Mouse (Mus musculus) heart, adult 8-10 months (tissue): Measurements from ENCODE around the gene Alk. TPM values are rescaled to one million over a fixed set of nuclear protein-coding genes. Genes with fewer than 3 reads are reported as not detected.

Experiments used
- DNase-seq: peaks from one replicate; pipeline ENCODE4 v3.0.0; 2022; ENCODE audit warnings: low spot score
- total RNA-seq, 4 experiments: library from RNA; stranded (reverse); gene quantifications; 2 replicates each; pipeline ENCODE4 v1.2.4; 2022

The Alk gene
- total RNA-seq, 4 experiments from 2014 or later: 0.05 TPM; not detected in 3

DNA sequence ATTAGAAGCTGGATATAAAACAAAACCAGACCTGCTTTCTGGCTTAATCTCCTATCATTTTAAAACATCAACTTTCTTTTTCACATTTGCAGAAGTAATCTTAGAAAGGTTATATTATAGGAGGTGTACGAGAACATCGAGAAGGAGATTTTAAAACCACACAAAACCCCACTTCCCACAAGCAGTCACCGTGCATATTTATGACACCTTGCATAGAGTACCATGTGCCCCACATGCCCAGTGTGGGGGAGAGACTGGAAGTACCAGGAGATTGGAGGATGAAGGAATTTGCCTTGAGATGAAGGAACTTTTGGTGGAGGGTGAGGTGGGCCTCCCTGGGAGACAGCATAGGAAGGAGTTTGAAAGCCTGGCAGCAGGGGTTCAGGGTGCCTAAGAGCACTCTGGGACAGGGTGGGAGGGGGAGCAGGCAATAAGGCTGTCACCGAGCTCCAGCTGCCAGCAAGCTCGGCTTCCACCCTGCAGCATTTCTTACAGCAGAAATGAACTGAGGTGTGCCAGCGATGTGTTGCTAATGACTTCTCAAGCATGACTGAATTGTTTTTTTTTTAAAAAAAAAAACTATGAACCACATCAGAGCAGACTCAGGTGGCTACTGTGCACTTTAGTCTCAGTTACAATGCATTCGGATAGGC is 459.4 kb downstream of the Alk start:
- DNase-seq: no peak

DNA sequence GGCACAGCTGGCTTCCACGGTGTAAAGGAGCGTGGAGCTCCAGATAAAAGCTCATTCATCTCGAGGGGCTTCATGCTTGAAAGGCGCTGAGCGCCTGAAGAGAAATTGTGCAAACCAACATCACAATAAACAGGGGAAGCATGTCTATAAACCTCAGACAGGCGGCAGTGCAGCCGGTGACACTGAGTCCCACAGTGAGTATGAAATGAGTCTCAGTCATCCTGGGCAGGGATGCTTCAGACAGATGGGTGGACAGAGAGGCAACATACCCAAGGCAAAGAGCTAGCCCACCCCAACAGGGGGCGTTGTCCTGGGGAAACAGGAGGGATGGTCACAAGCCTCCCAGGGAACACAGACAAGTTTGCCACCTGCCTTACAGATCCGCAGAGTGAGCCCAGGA is 460.0 kb downstream of the Alk start:
- DNase-seq: no peak

DNA sequence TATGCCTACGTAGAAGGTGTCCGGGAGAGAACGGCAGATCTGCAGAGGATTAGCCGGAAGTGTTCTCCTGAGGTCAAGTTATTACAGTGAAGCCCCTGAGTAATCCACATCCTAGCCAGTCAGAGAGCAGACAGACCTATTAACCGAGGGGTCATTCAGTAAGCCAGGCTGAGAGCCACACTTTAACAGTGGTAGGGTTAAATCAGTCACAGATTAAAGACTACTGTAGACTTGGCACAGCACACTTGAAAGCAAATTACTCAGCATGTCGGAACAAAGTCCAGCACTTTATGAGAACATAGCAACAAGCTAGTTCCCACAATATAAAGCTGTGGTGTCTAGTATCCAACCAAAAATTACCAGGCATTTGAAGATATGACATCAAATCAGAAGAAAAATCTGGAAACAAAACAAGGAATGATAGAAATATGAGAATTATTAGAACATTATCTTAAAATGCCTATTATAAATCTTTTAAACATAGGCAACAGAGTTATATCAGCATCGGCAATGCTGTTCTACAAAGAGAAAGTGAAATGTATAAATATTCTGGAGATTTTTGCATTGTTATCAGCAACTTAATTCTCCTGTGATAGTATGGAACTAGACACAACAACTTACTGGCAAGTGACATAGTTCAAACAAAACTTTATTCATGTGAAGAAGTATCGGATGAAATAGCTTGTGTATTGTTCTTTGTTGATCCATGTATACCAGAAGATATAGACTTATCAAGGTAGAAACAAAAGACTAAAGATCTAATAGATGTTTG is 472.1 kb downstream of the Alk start:
- DNase-seq: no peak

DNA sequence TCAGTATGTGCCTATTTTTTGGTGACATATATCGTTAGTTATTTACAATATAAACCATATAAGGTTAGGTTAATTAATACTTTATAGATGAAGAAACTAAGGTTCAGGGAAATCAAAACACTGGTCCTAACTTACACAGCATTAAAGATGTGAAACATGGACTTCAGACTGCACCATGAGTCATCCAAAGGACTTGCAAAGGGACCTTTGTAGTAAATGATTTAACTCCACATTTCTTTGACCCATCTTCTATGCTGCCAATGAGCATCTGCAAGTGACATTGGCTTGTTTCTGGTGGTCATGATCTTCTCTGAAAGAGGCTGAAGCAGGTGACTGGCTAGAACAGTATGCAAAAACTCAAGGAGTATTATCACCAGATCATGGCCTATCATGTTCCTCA is 482.8 kb downstream of the Alk start:
- DNase-seq: no peak

DNA sequence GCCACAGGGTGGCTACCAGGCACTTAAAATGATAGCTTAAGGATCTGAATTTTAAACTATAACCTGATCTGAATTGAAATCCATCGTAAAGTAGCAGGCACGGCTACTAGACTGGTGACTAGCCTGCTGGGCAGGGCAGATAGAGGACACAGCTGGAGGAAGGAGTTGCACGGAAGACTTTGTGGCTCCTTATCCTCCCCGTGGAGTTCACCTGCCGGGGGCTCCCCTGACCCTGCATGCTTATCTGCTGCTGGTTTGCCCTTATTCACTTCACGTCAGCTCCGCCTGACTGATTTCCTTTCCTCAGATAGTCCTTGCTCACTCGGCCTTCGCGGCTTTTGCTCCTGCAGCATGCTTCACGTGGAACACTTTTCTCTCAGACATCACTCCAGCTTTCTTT is 484.1 kb downstream of the Alk start:
- DNase-seq: no peak

DNA sequence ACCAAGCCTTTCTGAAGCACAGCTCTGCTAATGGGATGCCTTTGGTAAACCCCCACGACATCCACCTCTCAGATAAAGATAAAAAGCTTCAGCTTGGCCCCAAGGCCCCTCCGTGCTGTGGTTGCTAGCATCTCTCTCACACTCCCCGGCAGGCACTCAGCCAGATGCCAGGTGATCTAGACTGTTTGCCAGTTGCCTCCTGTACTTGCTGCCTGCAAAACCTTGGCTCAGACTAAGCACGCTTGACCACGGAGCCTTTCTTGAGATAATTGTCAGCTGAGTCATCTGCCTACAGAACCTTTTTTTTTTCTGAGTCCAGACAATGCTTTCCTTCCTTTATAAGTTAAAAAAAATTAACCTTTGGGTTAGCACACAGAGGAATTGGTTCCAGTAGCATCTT is 486.1 kb downstream of the Alk start:
- DNase-seq: no peak

DNA sequence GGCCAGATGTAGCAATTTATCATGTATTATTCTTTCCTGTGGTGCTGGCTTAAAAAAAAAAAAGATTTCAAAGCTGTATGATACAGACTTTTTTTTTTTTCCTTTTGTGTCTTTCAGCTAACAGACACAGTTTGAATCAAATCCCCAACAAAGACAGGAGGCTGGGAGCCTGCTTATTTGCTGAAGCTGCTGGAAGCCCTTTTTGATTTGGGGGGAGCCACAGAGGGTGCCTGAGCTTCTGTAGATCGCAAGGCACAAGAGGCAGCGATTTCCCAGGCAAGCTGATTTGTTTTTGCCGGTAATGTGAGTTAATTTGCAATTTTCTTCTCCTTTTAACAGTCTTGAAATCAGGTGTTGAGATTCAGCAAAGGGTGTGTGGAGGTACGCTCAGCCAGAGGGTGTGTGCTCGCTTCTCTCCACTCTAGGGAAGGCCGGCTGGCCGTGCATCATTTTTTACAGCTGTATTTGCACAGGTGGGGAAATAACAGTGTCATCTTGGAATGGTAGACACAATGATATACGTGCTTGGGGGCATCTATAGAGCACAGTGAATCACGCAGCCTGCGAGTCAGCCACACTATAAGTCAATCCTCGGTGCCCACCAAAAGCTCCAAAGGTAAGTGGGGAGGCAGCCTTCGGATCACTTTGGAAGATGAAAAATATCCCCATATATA is 489.0 kb downstream of the Alk start:
- no peak for DNase-seq

DNA sequence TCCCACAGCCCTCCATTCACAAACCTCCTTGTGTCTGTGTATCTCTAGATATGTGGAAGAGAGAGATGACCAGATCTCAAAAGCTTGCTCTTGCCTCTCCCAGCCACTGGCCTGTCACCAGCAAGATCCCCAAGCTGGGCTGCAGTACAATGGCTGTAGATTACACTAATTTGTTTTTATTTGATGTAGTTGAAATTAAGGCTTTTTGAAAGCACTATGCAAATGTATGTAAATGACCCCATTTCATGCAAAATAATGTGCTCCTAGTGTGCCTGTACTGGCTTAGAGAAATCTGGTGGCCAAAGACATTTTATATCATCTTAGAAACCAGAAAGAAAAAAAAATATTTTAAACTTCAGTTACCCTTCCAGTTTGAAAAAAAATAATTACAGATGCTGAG is 492.4 kb downstream of the Alk start:
- no peak for DNase-seq

DNA sequence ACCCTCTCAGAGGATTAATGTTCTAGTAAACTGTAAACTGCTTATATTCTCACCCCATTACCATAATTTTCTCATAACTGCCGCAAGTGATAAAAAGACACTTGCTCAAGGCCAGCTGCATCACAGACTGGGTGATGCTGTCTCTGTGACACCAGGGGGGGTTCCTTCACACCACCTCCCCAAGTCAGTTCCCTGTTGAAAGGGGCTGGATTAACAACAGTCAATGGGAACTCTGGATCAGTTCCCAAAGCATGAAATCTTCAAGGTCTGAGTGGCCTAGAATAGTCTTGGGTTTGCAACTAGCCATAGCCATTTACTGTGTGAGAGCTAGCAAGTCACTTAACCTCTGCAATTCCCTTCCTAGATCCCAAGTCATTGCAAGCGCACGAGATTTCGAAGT is 492.9 kb downstream of the Alk start:
- DNase-seq: no peak

DNA sequence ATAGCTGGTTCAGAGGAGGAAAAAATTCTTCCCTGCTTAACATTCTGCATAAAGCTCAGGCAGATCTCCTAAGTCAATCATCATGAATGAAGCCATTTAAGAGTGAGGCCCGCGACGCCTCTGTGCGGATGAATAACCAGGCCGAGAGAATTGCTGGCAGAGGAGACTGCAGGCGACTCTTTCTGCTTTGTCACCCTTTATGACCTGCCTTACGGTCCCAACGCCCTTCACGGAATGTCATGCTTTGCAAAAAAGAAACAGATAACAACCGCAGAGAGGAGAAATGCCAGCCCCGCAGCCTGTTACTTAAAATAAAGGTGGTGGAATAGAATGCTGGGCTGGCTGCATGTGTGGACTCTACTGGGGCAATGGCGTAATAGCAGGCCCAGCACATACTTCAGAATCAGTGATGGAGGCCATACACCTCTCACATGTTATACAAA is 517.1 kb downstream of the Alk start:
- DNase-seq: no peak

DNA sequence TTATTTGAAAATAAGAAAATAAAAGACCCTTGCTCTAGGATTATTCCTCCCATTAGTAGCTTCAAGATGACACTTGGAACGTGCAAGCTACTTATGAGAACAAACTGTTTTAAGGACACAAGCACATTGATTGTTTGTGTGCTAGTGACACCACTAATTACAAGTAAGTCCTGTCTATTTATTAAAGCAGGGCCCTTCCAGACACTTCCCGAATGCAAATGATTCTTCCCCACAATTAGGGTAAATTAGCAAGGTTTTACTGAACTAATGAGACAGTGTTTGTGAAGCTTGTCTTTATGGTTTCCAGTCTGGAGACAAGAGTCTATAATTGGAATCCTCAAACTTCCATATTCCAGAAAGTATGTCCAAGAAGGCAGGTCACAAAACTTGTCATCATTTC is 523.0 kb downstream of the Alk start:
- DNase-seq: no peak

DNA sequence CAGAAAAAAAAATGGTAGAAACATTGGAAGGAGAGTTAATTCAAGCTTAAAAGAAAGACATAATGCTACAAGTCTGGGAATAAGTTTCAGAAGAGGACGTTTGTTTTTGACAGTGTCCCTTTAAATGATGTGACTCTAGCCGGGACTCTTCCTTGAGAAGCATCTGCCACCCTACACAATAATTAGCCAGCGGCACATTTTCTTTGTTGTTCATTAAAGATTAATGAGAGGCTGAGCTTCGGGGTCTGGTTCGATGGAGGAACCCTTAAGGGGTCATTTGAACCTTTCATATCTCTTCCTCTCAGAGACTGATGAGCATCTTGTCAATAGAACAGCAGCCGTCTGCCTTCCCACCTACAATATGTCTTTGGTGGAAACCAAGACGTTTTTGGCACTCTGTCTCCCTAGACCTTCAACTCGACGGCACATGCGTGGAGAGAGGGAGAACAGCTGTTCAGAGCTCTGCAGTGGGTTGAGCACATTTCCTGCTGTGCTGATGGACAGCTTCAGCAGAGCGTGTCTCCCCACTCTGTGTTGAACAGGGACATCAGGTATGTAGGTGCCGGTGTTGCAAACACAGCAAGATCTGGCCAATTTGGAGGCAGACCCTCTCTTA is 528.0 kb downstream of the Alk start:
- DNase-seq: no peak

DNA sequence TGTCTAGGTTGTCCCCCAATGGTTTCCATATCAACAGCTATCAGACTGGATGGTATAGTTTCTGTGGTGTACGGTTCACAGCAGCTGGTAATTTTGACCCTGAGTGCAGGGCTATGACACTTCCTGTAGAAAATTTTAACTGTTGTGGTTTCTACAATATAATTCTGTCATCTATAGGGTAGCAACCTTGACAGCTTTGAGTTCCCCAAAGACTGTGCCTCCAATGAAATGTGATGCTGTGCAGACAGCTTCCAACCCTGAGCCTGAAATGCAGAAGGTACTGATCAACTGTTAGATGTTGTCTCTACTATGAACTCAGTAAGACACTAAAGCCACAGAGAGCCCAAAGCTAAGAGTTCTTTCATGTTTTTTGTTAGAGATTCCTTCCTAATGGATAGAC is 532.6 kb downstream of the Alk start:
- DNase-seq: no peak

DNA sequence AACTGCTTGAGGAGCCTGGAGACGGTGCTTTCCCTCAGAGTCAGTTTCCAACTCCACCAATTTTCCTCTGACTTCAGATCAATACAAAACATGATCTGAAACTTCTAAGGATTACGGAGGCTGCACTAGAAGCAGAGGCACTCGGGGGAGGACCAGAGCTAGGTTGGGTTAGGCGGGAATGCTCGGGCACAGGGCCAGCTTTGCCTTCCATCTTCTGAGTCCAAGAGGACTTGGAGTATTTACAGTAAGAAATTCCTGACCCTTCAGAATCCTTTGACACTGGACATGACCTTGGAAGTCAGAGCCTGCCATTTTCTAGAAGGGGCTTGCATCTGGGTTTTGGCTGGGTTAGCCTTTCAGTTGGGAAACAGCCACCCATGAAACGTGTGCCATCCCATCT is 536.3 kb downstream of the Alk start:
- no peak for DNase-seq

DNA sequence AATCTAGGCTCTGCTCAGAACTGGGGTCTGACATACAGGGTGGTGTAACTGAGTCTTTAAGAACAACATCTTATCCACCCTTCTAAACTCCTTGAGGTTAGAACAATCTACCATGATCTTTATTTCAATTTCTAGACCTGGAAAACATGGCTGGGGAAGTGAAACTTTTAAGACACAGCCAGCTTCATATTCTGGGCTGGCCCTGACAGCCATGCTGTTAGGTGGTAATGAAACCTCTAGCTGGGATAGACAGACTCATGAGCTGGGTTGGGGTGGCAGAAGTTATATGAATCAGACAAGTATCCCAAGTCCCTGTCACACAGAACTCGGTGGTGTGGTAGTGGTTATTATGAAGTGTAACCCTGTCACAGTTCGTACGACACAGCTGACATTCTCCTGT is 541.4 kb downstream of the Alk start:
- no peak for DNase-seq

DNA sequence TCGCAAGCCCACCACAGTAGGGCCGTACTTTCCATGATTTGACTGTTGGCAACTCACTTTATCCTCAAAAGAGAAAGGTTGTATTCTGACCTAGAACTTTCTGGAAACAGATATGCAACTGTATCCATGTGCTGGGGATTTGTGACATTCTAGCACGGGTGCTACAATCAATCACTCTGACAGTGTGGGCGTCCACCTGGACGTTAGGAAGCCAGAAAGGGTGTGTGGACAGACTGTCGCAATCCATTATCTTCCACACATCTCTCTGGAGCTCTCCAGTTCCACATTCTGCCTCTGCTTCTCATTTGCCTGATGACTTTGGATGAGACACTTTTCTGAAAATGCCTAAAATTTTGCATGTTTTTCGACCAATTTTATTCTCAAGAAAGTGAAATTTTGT is 545.1 kb downstream of the Alk start:
- DNase-seq: no peak

DNA sequence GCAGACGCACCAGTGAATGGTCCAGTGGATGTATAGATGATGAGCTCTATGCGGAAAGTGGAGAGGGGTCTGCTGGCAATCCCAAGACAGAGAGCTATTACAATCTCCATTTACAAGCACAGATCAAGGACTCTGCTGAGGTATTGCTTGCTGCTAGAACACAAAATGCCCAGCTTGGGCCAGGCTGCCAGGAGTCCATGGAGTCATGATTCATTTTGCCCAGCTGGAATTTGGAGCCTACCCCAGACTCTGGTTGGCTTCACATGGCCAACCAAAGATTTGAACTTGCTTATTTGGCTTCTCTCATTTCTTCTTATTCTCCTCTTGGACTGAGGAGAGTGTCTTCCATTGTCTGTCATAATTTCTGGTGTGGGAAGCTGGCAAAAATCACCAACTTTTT is 558.8 kb downstream of the Alk start:
- DNase-seq: no peak

DNA sequence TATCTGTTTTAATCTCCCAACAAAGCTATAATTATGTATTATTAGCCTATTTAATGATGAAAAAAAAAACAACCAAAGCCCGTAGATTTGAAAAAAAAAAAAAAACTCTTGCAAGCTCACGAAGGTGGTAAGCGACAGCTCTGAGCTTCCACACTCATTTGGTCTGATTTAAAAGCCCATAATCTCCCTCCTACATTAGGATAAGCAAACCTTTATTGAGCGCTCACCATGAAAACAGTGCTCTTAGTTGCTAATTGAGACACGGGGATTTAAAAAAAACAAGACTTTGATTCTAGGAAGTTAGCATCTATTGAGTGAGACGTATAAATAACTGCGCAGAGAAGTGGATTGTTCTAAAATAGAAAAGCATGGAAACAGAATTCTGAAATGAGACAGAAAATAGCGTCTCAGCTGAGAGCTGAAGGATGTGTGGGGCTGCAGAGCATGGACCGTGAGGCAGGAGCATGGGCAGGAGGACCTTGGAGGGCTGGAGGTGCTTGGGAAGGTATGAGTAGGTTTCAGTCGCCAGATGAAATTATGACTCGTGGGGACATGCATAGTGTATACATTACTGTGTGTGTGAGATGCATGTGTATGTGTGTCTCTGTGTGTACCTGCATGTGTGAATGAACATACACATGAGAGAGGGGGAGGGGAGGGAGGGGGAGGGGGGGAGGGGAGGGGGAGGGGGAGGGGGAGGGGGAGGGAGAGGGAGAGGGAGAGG is 560.6 kb downstream of the Alk start:
- no peak for DNase-seq

DNA sequence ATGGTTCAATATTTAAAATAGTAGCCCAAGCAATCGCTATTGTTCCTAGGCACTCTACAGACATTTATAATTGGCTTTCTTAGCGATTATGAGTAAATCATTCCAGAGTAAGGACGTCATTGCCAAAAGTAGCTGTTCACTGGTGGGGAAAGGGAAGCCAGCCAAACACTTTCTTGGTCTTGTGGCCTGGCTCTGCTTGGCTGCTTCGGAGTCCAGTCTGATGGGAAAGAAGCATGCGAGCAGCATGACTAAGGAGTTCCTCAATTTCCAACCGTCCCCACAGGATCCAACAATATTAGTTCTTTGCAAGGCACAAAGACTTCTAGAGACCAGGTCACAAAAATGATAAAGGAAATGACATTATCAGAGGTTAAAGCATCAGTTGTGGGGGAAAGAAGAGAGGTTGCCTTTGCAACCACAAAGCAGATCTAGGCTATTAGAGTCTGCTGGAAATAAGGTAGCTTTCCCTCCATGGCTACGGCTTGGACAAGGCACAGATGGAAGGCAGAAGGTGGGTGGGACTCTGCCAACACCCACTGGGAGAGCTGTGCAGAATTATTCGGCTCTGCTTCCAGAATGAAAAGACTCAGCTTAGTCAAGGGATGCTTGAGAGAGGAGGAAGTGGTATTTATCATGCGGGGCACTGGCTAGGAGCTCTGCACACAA is 561.3 kb downstream of the Alk start:
- peak; percentile 86 for DNase-seq

DNA sequence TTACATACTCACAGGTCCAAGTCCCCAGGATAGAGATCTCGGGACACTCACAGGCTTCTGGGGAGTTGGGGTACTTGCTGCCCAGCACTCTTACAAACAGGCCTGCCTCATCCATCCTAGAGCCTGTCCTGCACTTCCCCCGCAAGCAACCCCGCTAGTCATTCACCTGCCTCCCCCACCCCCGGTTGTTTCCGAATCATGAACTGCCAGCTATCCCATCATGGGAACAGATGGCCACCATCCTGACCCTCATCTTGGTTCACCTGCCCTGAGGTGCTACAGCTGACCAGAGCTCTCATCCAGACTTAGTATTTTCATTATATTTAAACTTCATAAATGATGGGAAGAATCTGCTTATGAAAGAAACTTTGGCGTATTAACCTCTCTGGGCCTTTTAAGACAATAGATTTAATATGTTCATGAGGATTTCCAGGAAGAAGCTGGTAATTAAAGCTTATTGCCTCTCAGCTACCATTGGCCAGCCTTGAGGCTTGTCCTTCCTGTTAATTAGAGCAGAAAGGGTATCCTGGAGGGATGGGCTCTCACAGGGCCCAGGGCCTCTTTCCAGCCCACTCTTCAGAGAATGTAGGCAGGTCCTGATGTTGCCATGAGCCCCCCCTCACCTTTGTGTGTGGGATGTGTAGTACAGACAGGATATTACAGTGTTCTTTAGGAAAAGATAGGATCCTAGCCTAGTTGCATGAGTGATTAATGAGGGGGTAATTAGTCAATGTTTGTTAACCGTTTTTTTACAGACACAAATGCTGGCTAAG is 565.1 kb downstream of the Alk start:
- no peak for DNase-seq

DNA sequence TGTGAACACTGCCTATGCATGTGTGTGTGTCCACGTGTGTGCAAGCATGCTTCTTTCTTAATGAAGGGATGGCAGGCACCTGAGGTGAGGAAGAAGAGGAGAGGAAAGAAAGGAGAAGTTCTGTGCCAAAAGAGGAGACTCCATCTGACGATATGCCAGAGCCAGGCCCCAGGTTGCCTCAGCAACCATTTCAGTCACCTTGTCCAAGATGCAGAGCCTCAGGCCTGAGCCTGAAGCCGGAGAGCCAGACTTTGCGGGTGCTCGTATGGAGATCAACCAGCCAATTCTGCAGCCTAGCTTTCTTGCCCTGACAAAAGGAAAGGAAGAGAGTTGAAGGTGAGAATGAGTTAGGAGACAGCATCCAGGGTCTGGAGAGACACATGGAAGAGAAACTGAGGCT is 566.1 kb downstream of the Alk start:
- DNase-seq: no peak
